Mouse (Mus musculus): ENCODE data around the gene Slc25a40.

- TF ChIP-seq CTCF (IDR thresholded peaks at IDR 0.05; ENCODE audit: low read depth, low read length) (0 out of 2 replicates have a peak, but pooled peaks have one; percentile 15), POLR2A (IDR thresholded peaks at IDR 0.05; ENCODE audit: extremely low read depth, insufficient read depth, low read length) (no peak)
Observed at GRCm38 (mm10) chr5:8489471-8490110, 66.9 kb downstream of the Slc25a40 start.
